Mouse (Mus musculus): ENCODE data around the gene Iqcc. TPM values are rescaled to one million over a fixed set of nuclear protein-coding genes. Genes with fewer than 3 reads are reported as not detected.

The Iqcc gene
- polyA plus RNA-seq, 1 experiment from 2014 or later: 27.4 TPM

DNA sequence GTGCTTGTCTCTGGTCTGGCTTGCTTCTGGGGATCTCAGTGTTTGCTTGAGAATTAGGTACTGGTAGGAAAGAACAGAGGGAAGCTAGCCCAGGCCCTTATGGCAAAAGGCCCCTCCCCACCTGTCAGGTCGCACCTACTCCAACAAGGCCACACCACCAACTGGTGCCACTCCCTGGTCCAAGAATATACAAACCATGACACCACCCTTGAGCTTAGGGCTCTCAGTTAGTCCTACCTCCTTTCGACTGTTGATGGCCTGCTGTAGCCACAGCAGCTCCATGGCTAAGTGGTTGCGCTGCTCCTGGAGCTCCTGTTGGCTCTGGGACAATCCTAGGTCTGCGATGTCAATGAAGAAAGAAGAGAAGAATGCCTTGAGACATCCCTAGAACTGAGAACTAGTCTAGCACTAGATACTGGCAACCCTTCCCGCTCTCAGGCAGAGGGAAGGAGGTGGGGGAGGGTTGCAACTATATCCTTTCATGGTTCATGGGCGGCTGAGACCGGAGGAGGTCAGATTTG is 1.7 kb downstream of the Iqcc start:
- Histone ChIP-seq H3K4me2 (ENCODE audit: low read depth, low read length) (no peak overlapping the region), H3K4me3 (replicated peaks; ENCODE audit: low read length) (no peak overlapping the region), H3K36me3 (ENCODE audit: control insufficient read depth, insufficient read depth, low read length) (0 out of 2 replicates have a peak, but pooled peaks cover 4% of the 10 kb centered on the region), H3K27ac (ENCODE audit: low read length) (no peak overlapping the region), H3K9ac (ENCODE audit: low read length) (no peak overlapping the region), H3K27me3 (ENCODE audit: control insufficient read depth, insufficient read depth, low read length) (no peaks in the 10 kb centered on the region), H3K4me1 (ENCODE audit: control insufficient read depth, insufficient read depth, low read length) (peaks cover 10% of the 10 kb centered on the region), H3K9me3 (replicated peaks; ENCODE audit: control insufficient read depth, low read length) (no peaks in the 10 kb centered on the region)
- 92% methylated on average over 7 of the region's 7 CpGs for WGBS
- ATAC-seq (ENCODE audit: insufficient read depth, low FRiP score): no peak

DNA sequence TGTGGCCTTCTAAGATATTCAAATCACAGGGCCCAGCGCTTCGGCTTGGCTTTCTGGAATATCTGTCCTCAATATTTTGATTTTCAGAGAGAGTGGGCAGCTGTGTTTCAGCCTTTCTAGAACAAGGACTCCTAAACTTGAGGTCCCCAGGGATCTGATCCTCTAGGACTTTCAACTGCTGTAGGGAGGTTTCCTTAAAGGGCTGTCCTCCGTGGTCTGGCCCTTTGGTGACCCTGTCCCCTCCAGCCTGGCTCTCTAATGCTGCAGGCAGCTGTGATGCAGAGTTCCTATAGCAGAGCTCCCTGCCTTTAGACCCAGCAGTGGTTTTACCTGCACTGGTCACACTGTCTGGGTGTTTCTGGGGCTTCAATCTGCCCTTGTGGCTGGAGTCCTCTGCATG is 2.3 kb downstream of the Iqcc start:
- Histone ChIP-seq H3K36me3 (ENCODE audit: control insufficient read depth, insufficient read depth, low read length) (0 out of 2 replicates have a peak, but pooled peaks cover 4% of the 10 kb centered on the region), H3K4me1 (ENCODE audit: control insufficient read depth, insufficient read depth, low read length) (peaks cover 10% of the 10 kb centered on the region), H3K27ac (ENCODE audit: low read length) (no peak overlapping the region), H3K27me3 (ENCODE audit: control insufficient read depth, insufficient read depth, low read length) (no peaks in the 10 kb centered on the region), H3K9me3 (replicated peaks; ENCODE audit: control insufficient read depth, low read length) (no peaks in the 10 kb centered on the region), H3K4me2 (ENCODE audit: low read depth, low read length) (no peak overlapping the region), H3K9ac (ENCODE audit: low read length) (no peak overlapping the region), H3K4me3 (replicated peaks; ENCODE audit: low read length) (no peak overlapping the region)
- 92% methylated on average over 3 of the region's 3 CpGs for WGBS
- no peak for ATAC-seq (ENCODE audit: insufficient read depth, low FRiP score)

DNA sequence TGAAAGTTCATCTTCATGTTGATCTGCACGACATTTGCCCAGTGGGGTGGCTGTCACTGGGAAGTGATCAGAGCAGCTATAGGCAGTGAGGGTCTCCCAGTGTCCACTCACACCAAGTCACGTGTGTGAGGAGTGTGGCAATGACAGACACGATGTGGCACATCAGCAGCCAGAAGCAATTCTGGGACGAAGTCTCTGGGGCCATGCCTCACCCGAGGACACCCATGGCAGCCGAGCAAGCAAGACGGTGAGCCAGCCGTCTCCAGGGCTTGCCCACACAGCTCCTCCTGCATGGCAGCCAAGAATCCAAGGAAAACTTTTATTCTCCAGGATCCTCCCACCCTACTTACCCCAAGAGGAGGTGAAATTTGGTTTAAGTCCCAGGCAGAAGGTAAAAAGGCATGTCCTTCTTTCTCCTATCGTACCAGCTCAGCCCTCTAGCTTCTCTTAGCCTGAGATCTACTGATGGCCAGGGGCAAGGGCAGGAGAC is 3.1 kb downstream of the Iqcc start:
- Histone ChIP-seq H3K9me3 (replicated peaks; ENCODE audit: control insufficient read depth, low read length) (no peaks in the 10 kb centered on the region), H3K27ac (ENCODE audit: low read length) (no peak overlapping the region), H3K36me3 (ENCODE audit: control insufficient read depth, insufficient read depth, low read length) (0 out of 2 replicates have a peak, but pooled peaks cover 4% of the 10 kb centered on the region), H3K9ac (ENCODE audit: low read length) (no peak overlapping the region), H3K4me1 (ENCODE audit: control insufficient read depth, insufficient read depth, low read length) (peaks cover 10% of the 10 kb centered on the region), H3K27me3 (ENCODE audit: control insufficient read depth, insufficient read depth, low read length) (no peaks in the 10 kb centered on the region), H3K4me2 (ENCODE audit: low read depth, low read length) (no peak overlapping the region), H3K4me3 (replicated peaks; ENCODE audit: low read length) (no peak overlapping the region)
- 88% methylated on average over 9 of the region's 9 CpGs for WGBS
- no peak for ATAC-seq (ENCODE audit: insufficient read depth, low FRiP score)

DNA sequence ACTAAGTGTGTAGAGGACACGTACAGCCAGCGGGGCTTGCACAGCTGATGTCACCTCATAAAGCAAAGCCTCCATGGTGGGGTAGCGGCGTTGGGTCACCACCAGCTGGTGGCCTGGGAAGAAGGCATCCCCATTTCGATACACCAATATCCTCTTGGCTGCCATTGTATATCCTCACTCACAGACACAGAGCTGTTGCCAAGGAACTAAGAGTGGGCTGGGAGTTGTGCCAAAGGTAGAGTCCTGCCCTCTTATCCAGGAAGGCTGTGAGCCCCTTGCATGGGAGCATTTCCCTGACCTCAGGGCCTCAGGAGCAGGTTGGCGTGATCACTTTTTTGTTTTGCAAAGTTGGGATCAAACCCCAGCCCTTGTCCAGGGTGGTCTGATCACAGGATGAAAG is 4.8 kb downstream of the Iqcc start, which contains the start of gene Dcdc2b:
Gene Dcdc2b, minus strand, starts transcription at position 165 of the 400 bp plus-strand sequence.
- WGBS: 77% methylated on average over 6 of the region's 6 CpGs
- ATAC-seq (ENCODE audit: insufficient read depth, low FRiP score): no peak
- Histone ChIP-seq H3K27ac (ENCODE audit: low read length) (no peak within 1 kb of the TSS), H3K9ac (ENCODE audit: low read length) (no peak within 1 kb of the TSS; the same call in 1 of the 2 replicates), H3K4me3 (replicated peaks; ENCODE audit: low read length) (no peak within 1 kb of the TSS), H3K4me1 (ENCODE audit: control insufficient read depth, insufficient read depth, low read length) (peaks cover 7% of the 10 kb centered on the region), H3K36me3 (ENCODE audit: control insufficient read depth, insufficient read depth, low read length) (peaks cover 9% of the 10 kb centered on the region; the same call in 1 of the 2 replicates), H3K27me3 (ENCODE audit: control insufficient read depth, insufficient read depth, low read length) (no peaks in the 10 kb centered on the region), H3K4me2 (ENCODE audit: low read depth, low read length) (no peak within 1 kb of the TSS), H3K9me3 (replicated peaks; ENCODE audit: control insufficient read depth, low read length) (no peaks in the 10 kb centered on the region)

DNA sequence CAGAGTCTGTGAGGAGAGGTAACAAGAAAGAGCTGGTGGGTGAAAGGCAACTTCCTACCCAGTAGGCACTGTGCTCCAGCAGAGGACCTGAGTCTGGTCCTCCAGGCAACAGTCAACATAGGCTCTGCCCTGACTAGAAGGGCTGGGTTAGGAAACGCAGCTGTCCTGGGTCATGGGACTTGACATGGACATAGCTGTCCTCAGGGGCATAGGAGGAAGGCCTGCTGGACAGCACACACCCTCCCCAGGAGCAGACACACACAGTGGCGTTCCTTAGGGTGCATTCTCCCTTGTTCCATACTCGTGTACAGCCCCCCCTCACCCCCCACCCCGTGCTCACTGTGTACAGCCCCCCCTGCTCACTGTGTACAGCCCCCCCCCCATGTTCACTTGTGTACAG is 8.4 kb downstream of the Iqcc start:
- H3K9me3 ChIP-seq (replicated peaks; ENCODE audit: control insufficient read depth, low read length): no peaks in the 10 kb centered on the region
- ATAC-seq (ENCODE audit: insufficient read depth, low FRiP score): no peak
- no peak overlapping the region for H3K27ac ChIP-seq (ENCODE audit: low read length)
- 62% methylated on average over 4 of the region's 4 CpGs for WGBS
- H3K4me1 ChIP-seq (ENCODE audit: control insufficient read depth, insufficient read depth, low read length): peaks cover 4% of the 10 kb centered on the region; the same call in 1 of the 2 replicates
- no peak overlapping the region for H3K4me3 ChIP-seq (replicated peaks; ENCODE audit: low read length)
- no peak overlapping the region for H3K9ac ChIP-seq (ENCODE audit: low read length)
- peaks cover 18% of the 10 kb centered on the region for H3K36me3 ChIP-seq (ENCODE audit: control insufficient read depth, insufficient read depth, low read length)
- H3K4me2 ChIP-seq (ENCODE audit: low read depth, low read length): no peak overlapping the region
- H3K27me3 ChIP-seq (ENCODE audit: control insufficient read depth, insufficient read depth, low read length): no peaks in the 10 kb centered on the region

DNA sequence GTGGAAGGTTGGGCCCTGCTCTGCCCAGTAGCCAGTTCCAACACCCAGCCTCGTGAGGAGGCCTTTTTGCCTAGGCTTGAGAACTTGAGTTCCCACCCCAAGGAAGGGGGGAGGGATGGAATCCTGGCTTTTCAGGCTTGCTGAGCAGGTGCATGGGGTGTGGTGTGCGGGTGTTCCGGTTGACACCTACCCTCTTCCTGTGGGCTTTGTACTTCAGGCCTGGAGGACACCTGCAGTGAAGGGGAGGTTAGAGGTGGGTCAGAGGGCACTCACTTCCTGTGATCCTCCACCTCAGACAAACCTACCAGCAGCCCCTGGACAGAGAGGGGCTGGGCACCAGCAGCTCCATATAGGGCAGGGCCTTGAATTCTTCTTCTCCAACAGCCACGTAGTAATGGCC is 8.9 kb downstream of the Iqcc start:
- Histone ChIP-seq H3K4me1 (ENCODE audit: control insufficient read depth, insufficient read depth, low read length) (peaks cover 4% of the 10 kb centered on the region; the same call in 1 of the 2 replicates), H3K9me3 (replicated peaks; ENCODE audit: control insufficient read depth, low read length) (no peaks in the 10 kb centered on the region), H3K4me3 (replicated peaks; ENCODE audit: low read length) (no peak overlapping the region), H3K9ac (ENCODE audit: low read length) (no peak overlapping the region; the same call in 1 of the 2 replicates), H3K4me2 (ENCODE audit: low read depth, low read length) (no peak overlapping the region), H3K27ac (ENCODE audit: low read length) (no peak overlapping the region), H3K27me3 (ENCODE audit: control insufficient read depth, insufficient read depth, low read length) (no peaks in the 10 kb centered on the region), H3K36me3 (ENCODE audit: control insufficient read depth, insufficient read depth, low read length) (peaks cover 21% of the 10 kb centered on the region)
- ATAC-seq (ENCODE audit: insufficient read depth, low FRiP score): no peak
- WGBS: 79% methylated on average over 4 of the region's 4 CpGs

DNA sequence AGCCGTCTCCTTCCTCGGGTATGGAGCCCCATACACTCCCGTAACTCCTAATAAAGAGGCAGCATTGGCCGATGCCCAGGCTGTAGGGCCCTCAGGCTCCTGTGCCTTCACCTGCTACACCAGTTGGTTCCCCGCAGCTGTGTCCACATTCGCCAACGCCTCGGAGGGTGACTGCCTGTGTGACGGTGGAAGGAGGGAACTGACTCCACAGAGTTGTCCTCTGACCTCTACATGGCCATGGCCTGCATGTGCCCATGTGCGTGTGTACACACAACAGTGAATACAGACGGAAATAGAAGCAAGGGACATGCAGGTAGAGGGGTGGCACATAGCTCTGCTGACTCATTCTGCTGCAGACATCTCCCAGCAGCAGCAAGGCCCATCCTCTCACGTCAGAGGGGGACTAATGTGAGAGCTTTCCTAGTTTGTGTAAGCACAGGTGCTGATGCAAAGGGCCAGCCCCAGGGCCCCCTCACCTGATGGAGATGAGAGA is 9.7 kb downstream of the Iqcc start:
- H3K27me3 ChIP-seq (ENCODE audit: control insufficient read depth, insufficient read depth, low read length): no peaks in the 10 kb centered on the region
- H3K9me3 ChIP-seq (replicated peaks; ENCODE audit: control insufficient read depth, low read length): no peaks in the 10 kb centered on the region
- 0 out of 2 replicates have a peak, but pooled peaks have one; percentile 5 for ATAC-seq (ENCODE audit: insufficient read depth, low FRiP score)
- H3K4me3 ChIP-seq (replicated peaks; ENCODE audit: low read length): no peak overlapping the region
- peaks cover 29% of the 10 kb centered on the region for H3K36me3 ChIP-seq (ENCODE audit: control insufficient read depth, insufficient read depth, low read length)
- 78% methylated on average over 12 of the region's 12 CpGs for WGBS
- no peak overlapping the region for H3K4me2 ChIP-seq (ENCODE audit: low read depth, low read length)
- no peak overlapping the region for H3K9ac ChIP-seq (ENCODE audit: low read length)
- H3K27ac ChIP-seq (ENCODE audit: low read length): no peak overlapping the region; the same call in 1 of the 2 replicates
- peaks cover 4% of the 10 kb centered on the region; the same call in 1 of the 2 replicates for H3K4me1 ChIP-seq (ENCODE audit: control insufficient read depth, insufficient read depth, low read length)

DNA sequence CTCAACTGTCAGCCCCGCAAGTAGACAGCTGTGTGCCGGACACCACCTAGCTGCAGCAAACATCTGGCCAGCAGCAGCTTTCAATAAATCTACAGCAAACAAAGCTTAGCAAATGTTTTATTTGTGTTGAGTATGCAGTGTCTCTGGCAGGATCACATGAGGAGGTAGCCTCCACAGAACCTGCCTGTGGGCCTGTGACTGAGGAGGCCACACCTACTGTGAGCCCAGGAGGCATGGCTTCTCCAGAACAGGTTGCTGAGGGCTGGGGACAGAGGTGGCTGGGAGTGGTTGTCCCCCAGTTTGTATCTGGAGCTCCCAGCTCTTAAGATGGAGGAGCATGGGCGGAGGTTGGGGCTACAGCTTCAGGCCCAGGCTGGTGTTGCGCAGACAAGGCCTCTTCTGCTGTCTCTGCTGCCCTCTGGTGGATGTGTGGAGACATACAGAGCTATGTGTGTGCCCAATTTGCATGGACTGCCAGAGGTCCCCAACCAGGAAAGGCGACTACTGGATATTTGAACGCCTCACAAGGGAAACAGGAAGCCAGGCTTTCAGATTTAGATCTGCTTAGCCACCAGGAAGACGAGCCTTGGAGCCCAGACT is 10.4 kb downstream of the Iqcc start:
- Histone ChIP-seq H3K4me1 (ENCODE audit: control insufficient read depth, insufficient read depth, low read length) (peaks cover 4% of the 10 kb centered on the region; the same call in 1 of the 2 replicates), H3K4me3 (replicated peaks; ENCODE audit: low read length) (no peak overlapping the region), H3K27ac (ENCODE audit: low read length) (no peak overlapping the region), H3K36me3 (ENCODE audit: control insufficient read depth, insufficient read depth, low read length) (peaks cover 31% of the 10 kb centered on the region), H3K27me3 (ENCODE audit: control insufficient read depth, insufficient read depth, low read length) (no peaks in the 10 kb centered on the region), H3K4me2 (ENCODE audit: low read depth, low read length) (no peak overlapping the region), H3K9me3 (replicated peaks; ENCODE audit: control insufficient read depth, low read length) (no peaks in the 10 kb centered on the region), H3K9ac (ENCODE audit: low read length) (peak overlapping the region; percentile 42; the same call in 1 of the 2 replicates)
- peak; percentile 87 for ATAC-seq (ENCODE audit: insufficient read depth, low FRiP score)
- WGBS: 35% methylated on average over 7 of the region's 7 CpGs

Data from stomach, embryonic 16.5 days (tissue).